Mouse (Mus musculus): ENCODE data around the gene Pik3cd. TPM values are rescaled to one million over a fixed set of nuclear protein-coding genes. Genes with fewer than 3 reads are reported as not detected.

Gene Pik3cd
- polyA plus RNA-seq, 1 experiment = 0.13 TPM

DNA sequence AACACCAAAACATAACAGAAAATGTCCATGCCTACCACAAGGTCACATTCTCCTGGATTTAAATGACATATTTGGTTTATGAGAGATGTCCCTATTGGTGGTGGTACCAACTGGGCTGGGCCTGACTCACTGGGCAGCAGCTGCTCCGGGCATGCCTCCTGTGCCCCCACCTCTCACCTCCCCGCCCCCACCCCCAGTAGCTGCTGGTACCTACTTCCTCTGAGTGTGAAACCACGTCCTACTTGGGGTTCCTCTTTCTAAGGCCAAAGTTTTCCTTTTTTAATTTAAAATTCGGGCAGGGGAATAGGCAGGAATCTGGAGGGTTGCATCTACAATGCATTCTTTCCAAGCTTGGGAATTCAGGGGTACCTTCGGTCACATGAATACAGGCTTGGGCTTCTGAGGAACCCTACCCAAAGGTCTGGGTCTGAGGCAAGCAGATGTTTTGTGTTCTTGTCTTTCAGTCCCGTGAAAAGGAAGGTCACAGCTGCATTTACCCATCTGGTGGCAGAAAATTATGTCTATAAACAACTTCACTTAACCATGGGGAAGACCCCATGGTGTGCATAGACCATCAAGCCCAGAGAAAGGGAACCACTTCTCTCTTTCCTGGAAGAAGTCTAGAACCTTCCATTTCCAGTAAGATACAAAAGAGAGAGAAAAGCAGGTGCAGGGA lies 37.2 kb downstream of the Pik3cd start:
- Histone ChIP-seq H3K27me3 (ENCODE audit: control insufficient read depth) (no peaks in the 10 kb centered on the region), H3K36me3 (ENCODE audit: control insufficient read depth) (no peaks in the 10 kb centered on the region), H3K4me3 (replicated peaks) (no peak overlapping the region), H3K4me1 (ENCODE audit: control insufficient read depth) (peaks cover 5% of the 10 kb centered on the region), H3K9me3 (ENCODE audit: control insufficient read depth, low read length) (no peaks in the 10 kb centered on the region)
- TF ChIP-seq GATA1 (IDR thresholded peaks at IDR 0.05; ENCODE audit: low read length) (no peak), TAL1 (IDR thresholded peaks at IDR 0.05; ENCODE audit: low read length) (no peak)

DNA sequence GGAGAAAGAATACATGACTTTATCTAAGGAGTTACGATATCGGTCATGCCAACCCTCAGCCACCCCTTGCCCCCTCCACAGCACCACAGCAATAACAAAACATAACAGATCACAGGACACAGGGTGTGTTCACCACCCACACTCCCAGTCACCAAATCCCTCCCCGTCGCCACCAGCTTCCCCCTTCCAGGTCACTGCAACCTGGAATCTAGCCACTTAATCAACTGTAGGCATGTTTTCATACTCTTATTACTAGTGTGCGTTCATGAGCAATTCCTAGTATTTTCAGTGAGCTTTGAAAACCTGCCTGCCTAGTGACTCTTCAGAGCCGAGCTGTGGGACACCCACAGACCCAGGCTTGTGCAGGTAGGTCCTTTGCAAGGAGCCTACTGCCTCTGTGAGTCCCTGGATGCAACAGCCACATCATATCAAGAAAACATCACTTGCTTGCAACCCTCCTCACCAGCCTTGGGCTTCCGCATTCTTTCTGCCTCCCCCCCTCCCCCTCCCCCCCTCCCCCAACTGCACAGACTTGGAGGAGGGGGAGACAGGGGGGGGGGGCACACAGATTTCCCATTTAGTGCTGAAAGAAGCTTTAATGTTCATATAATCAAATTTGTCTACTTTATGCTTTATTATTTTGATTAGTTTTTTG lies 38.4 kb downstream of the Pik3cd start:
- Histone ChIP-seq H3K4me1 (ENCODE audit: control insufficient read depth) (peaks cover 8% of the 10 kb centered on the region), H3K9me3 (ENCODE audit: control insufficient read depth, low read length) (no peaks in the 10 kb centered on the region), H3K36me3 (ENCODE audit: control insufficient read depth) (no peaks in the 10 kb centered on the region), H3K27me3 (ENCODE audit: control insufficient read depth) (no peaks in the 10 kb centered on the region), H3K4me3 (replicated peaks) (no peak overlapping the region)
- TF ChIP-seq TAL1 (IDR thresholded peaks at IDR 0.05; ENCODE audit: low read length) (no peak), GATA1 (IDR thresholded peaks at IDR 0.05; ENCODE audit: low read length) (no peak)

DNA sequence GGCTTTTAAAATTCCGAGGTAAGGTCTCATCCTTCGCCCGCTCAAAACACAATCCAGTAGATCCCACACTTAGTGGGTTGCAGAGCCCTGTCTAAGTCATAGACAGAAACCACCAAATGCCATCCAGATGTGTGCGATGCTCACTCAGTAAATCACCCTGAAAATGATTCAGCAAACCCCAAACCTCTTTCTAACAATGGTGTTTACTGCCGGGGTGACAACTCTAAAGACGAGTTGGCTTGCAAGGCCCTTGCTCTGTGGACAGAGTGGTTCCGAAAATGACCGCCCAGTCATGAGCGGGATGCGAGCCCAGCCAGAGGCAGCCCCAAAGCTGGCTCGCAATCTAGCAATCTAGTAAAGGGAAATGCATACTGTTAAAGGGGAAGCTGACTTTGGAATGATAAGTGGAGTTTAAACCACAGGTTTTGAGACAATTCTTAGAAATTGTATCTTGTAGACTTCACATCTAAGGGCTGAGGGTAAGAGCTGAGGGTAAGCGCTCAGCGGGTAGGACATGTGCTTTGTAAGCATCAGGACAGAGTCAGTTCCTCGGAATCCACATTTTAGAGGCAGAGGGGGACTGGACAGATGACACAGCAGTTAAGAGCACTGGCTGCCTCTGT lies 40.3 kb downstream of the Pik3cd start:
- H3K27me3 ChIP-seq (ENCODE audit: control insufficient read depth) = no peaks in the 10 kb centered on the region
- H3K9me3 ChIP-seq (ENCODE audit: control insufficient read depth, low read length) = no peaks in the 10 kb centered on the region
- peaks cover 8% of the 10 kb centered on the region for H3K4me1 ChIP-seq (ENCODE audit: control insufficient read depth)
- H3K36me3 ChIP-seq (ENCODE audit: control insufficient read depth) = no peaks in the 10 kb centered on the region; the same call in 1 of the 2 replicates
- H3K4me3 ChIP-seq (replicated peaks) = no peak overlapping the region
- TF ChIP-seq TAL1 (IDR thresholded peaks at IDR 0.05; ENCODE audit: low read length) (no peak), GATA1 (IDR thresholded peaks at IDR 0.05; ENCODE audit: low read length) (no peak)

DNA sequence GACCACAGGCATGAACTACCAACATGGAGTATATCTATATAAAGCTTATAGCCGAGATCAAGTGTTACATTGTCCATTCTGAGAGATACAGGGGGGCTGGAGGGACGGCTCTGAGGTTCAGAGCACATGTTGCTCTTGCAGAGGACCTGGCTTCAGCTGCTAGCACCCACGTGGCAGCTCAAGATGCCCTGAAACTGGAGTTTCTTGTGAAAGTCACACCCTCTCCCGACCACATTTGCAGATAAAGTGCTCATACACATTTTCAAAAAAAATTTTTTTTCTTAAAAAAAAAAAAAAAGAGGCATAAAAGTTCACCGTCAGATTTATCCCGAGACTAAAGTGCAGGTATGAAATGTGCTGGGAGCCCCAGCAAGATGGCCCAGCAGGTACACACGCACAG lies 41.8 kb downstream of the Pik3cd start:
- Histone ChIP-seq H3K9me3 (ENCODE audit: control insufficient read depth, low read length) (no peaks in the 10 kb centered on the region), H3K4me3 (replicated peaks) (no peak overlapping the region), H3K4me1 (ENCODE audit: control insufficient read depth) (peaks cover 8% of the 10 kb centered on the region), H3K36me3 (ENCODE audit: control insufficient read depth) (no peaks in the 10 kb centered on the region; the same call in 1 of the 2 replicates), H3K27me3 (ENCODE audit: control insufficient read depth) (no peaks in the 10 kb centered on the region)
- TF ChIP-seq GATA1 (IDR thresholded peaks at IDR 0.05; ENCODE audit: low read length) = no peak
- no peak for TF ChIP-seq TAL1 (IDR thresholded peaks at IDR 0.05; ENCODE audit: low read length)

- H3K9me3 ChIP-seq (ENCODE audit: control insufficient read depth, low read length) = no peaks in the 10 kb centered on the region
- peaks cover 8% of the 10 kb centered on the region for H3K4me1 ChIP-seq (ENCODE audit: control insufficient read depth)
- no peak for TF ChIP-seq GATA1 (IDR thresholded peaks at IDR 0.05; ENCODE audit: low read length)
- H3K27me3 ChIP-seq (ENCODE audit: control insufficient read depth) = no peaks in the 10 kb centered on the region
- no peak overlapping the region for H3K4me3 ChIP-seq (replicated peaks)
- no peaks in the 10 kb centered on the region; the same call in 1 of the 2 replicates for H3K36me3 ChIP-seq (ENCODE audit: control insufficient read depth)
Measured at GRCm38 (mm10) chr4:149659495-149660116, 42.8 kb downstream of the Pik3cd start.

DNA sequence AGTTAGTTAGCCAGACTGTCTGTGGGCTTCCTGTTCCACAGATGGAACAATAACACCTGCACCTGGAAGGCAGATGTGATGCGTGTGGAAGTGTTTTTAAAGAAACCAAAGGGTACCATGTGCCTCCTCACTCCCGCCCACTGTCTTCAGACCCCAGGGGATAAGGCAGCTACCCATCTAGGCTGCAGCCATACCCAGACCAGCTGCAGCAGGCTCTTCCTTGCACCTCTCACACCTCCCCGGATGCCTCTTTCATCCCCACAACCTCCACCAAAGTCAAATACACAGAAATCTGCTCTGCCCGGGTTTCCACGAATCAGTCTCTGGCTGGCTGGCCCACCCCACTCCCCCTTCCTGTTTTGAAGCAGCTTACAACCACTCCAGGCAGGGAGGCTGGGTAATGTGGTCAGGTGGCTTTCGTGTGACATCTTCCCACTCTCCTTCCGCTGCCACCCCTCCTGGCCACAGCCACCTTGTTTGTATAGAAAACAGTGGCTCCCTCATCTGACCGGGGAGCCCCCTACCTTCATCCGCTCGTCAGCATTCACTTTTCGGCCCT lies 44.4 kb downstream of the Pik3cd start:
- no peaks in the 10 kb centered on the region for H3K27me3 ChIP-seq (ENCODE audit: control insufficient read depth)
- peaks cover 6% of the 10 kb centered on the region for H3K4me1 ChIP-seq (ENCODE audit: control insufficient read depth)
- H3K4me3 ChIP-seq (replicated peaks) = no peak overlapping the region

DNA sequence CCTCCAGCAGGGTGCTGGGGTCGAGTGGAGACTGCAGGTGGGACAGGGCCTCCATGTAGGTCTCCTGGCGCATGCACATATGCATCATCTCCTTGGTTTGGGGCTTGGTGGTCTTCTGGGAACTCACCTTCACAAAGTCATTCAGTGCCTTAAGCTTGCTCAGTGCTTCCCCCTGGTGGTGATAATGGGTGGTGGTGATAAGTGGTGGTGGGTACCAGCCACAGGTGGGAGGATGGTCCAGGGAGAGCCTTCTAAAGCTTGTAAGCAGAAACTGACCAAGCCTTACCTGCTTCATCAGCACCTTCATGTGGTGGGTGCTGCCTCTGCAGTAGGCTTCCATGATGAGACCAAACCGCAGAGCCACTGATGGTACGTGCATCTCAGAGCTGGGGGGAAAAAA lies 48.1 kb downstream of the Pik3cd start:
- TF ChIP-seq GATA1 (IDR thresholded peaks at IDR 0.05; ENCODE audit: low read length) = no peak
- TF ChIP-seq TAL1 (IDR thresholded peaks at IDR 0.05; ENCODE audit: low read length) = no peak
- no peak overlapping the region for H3K4me3 ChIP-seq (replicated peaks)
- H3K9me3 ChIP-seq (ENCODE audit: control insufficient read depth, low read length) = no peaks in the 10 kb centered on the region
- no peaks in the 10 kb centered on the region for H3K27me3 ChIP-seq (ENCODE audit: control insufficient read depth)
- H3K4me1 ChIP-seq (ENCODE audit: control insufficient read depth) = no peaks in the 10 kb centered on the region
- no peaks in the 10 kb centered on the region; the same call in 1 of the 2 replicates for H3K36me3 ChIP-seq (ENCODE audit: control insufficient read depth)

More for the DNA sequence above, 44.4 kb downstream of the Pik3cd start:
- Histone ChIP-seq H3K9me3 (ENCODE audit: control insufficient read depth, low read length) (no peaks in the 10 kb centered on the region), H3K36me3 (ENCODE audit: control insufficient read depth) (no peaks in the 10 kb centered on the region; the same call in 1 of the 2 replicates)
- no peak for TF ChIP-seq GATA1 (IDR thresholded peaks at IDR 0.05; ENCODE audit: low read length)
- no peak for TF ChIP-seq TAL1 (IDR thresholded peaks at IDR 0.05; ENCODE audit: low read length)

DNA sequence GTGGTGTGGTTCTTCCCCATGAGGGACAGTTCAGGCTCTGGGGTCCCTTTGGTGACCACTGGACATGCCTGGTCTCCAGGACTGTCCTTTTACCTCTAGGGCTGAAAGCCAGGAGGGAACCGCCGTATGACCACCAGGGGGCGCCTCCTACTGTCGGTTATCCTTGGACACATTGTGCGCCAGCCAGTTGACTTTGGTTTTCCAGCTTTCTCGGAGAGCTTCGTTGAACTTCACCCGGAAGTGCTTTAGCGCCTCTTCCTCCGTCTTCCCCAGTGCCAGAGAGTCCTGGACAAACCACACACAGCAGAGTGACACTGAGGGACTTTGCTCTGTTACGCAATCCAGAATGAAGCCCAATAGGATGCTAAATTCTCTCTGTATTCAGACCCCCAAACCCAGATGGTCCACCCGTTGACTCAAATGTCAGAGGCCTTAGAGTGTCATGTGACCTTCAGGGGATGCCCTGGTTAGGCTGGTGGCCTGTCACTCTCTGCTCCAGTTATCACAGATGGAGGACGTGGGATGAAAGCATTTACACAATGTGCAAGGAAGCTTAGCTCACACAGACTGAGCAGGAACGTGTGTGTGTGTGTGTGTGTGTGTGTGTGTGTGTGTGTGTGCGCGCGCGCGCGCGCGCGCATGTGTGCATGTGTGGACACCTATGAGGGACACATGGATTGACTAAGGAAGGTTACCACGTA lies 51.7 kb downstream of the Pik3cd start:
- Histone ChIP-seq H3K4me1 (ENCODE audit: control insufficient read depth) (no peaks in the 10 kb centered on the region), H3K27me3 (ENCODE audit: control insufficient read depth) (no peaks in the 10 kb centered on the region), H3K9me3 (ENCODE audit: control insufficient read depth, low read length) (no peaks in the 10 kb centered on the region), H3K36me3 (ENCODE audit: control insufficient read depth) (no peaks in the 10 kb centered on the region; the same call in 1 of the 2 replicates), H3K4me3 (replicated peaks) (no peak overlapping the region)
- TF ChIP-seq TAL1 (IDR thresholded peaks at IDR 0.05; ENCODE audit: low read length) = no peak
- no peak for TF ChIP-seq GATA1 (IDR thresholded peaks at IDR 0.05; ENCODE audit: low read length)

All from erythroblast, embryonic 14.5 days (primary cell).